Mouse (Mus musculus): Measurements from ENCODE around the gene Bcan. TPM values are rescaled to one million over a fixed set of nuclear protein-coding genes. Genes with fewer than 3 reads are reported as not detected.

Bcan gene
- polyA plus RNA-seq, 1 experiment from 2014 or later = 139 TPM

DNA sequence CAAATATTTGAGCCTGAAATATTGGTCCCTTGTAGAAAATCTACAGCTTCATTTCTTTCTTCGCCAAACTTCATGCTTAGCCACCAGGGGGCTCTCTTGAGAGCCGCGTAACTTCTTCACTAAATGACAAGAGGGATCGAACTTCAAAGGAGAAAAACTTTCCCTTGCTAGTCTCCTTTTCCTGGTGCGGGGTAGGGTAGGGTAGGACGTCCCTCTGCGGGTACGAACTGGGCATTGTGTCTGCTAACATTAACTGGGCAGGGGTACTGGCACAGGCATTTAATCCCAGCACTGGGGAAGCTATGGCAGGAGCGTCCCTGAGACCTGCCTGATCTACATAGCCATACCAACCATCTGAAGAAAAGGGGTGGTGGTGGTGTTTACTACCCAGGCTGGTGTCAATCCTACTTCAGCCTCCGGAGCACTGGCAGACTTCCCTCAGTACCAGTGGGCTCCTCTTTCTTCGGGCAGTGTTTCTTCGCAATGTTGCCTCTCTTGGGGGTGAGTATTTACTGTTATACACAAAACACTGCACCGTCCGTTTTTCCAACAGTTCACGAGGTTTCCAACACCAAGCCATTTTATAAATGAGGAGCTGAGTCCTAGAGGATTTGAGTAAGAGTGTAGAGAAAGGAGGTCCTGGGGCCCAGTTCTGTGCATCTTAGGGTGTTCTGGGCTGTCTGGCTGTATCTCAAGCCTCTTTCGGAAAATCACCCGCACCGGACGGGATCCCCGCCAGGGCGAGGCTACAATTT, 29.7 kb downstream of the Bcan start:
- Histone ChIP-seq H3K9ac (replicated peaks) (peak overlapping the region; percentile 62; the same call in 1 of the 2 replicates), H3K4me3 (replicated peaks) (peak overlapping the region; percentile 58), H3K9me3 (replicated peaks) (no peaks in the 10 kb centered on the region), H3K27me3 (replicated peaks) (peaks cover 9% of the 10 kb centered on the region; the same call in 1 of the 2 replicates), H3K27ac (replicated peaks) (peak overlapping the region; percentile 39), H3K36me3 (no peaks in the 10 kb centered on the region), H3K4me1 (peaks cover 48% of the 10 kb centered on the region), H3K4me2 (peak overlapping the region; percentile 97)
- ATAC-seq (ENCODE audit: low FRiP score) = no peak
- WGBS = 0% methylated on average over 21 of the region's 21 CpGs

DNA sequence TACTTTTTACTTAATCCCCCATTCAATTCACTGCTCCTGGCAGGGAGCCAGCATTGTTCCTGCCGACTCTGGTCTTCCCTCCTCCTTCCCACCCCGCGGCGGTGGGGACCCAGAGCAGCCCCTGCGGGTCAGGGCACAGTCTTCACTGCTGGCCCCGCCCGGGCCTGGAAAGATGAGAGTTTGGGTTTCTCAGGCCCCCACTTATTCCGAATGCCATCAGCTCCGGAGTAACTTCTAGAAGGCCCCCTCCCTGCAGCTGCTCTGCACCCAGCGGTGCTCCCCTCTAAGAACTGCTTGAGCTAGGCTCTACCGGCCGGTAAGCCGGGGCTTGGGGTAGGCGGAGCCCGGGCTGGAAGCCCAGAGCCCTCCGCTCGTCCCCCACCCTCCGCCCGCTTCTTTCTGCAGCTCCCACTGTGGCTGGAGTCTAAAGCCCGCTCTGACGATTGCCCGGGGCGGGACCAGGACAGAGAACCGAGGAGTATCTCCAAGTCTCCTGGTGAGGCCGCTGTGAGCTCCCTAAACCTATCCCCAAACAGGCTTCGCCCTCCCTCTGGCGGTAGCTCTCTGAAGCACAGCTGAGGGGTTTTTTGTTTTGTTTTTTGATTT, 39.3 kb downstream of the Bcan start:
- ATAC-seq (ENCODE audit: low FRiP score) = peak; percentile 95
- Histone ChIP-seq H3K27me3 (replicated peaks) (no peaks in the 10 kb centered on the region), H3K9ac (replicated peaks) (peak overlapping the region; percentile 61), H3K4me2 (peak overlapping the region; percentile 86), H3K4me3 (replicated peaks) (peak overlapping the region; percentile 54), H3K27ac (replicated peaks) (peak overlapping the region; percentile 86), H3K4me1 (peaks cover 13% of the 10 kb centered on the region), H3K36me3 (no peaks in the 10 kb centered on the region), H3K9me3 (replicated peaks) (no peaks in the 10 kb centered on the region)
- 0% methylated on average over 27 of the region's 27 CpGs for WGBS

DNA sequence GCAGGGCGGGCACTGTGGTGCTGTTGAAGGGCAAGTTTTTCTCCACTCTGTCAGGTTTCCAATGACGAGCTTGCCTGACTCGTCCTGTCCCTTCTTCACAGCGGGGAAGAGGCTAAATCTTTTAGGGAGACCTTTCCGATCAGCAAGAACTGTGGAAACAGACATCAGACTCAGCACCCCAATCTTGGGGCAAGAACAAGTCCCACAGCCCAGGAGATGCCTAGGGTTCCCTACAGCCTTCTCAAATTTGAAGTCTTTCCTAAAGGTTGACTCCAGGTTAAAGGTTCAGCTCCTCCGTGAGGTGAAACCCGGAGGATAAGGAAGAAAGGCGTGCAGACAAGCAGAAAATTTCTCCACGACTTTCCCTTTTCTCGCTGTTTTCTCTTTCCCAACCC, 39.8 kb downstream of the Bcan start:
- H3K9ac ChIP-seq (replicated peaks) = peak overlapping the region; percentile 61
- ATAC-seq (ENCODE audit: low FRiP score) = no peak
- peak overlapping the region; percentile 86 for H3K27ac ChIP-seq (replicated peaks)
- peak overlapping the region; percentile 54 for H3K4me3 ChIP-seq (replicated peaks)
- no peaks in the 10 kb centered on the region for H3K36me3 ChIP-seq
- 6% methylated on average over 10 of the region's 10 CpGs for WGBS
- H3K27me3 ChIP-seq (replicated peaks) = no peaks in the 10 kb centered on the region
- H3K9me3 ChIP-seq (replicated peaks) = no peaks in the 10 kb centered on the region
- peak overlapping the region; percentile 86 for H3K4me2 ChIP-seq
- H3K4me1 ChIP-seq = peaks cover 13% of the 10 kb centered on the region

DNA sequence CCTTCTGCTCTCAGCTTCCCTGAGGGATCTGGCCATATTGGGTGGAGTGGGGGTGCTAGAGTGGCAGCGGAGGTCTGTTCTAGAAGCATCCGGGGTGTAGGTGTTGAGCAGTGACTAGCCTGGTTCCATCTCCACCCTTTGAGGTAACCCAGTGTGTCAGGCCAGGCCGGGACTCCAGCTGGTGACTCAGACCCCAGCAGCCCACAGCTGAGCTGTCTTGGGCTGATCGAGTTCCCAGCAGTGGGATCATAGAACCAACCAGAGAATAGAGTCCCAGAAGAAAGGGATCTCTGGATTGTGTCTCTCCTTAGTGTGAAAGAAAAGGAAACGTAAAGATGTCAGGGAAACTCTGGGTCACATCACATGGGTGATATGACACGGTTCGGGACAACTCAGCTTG, 40.7 kb downstream of the Bcan start:
- Histone ChIP-seq H3K9ac (replicated peaks) (no peak overlapping the region), H3K4me1 (peaks cover 13% of the 10 kb centered on the region), H3K4me2 (no peak overlapping the region), H3K36me3 (no peaks in the 10 kb centered on the region), H3K27me3 (replicated peaks) (no peaks in the 10 kb centered on the region), H3K9me3 (replicated peaks) (no peaks in the 10 kb centered on the region), H3K27ac (replicated peaks) (no peak overlapping the region), H3K4me3 (replicated peaks) (no peak overlapping the region)
- ATAC-seq (ENCODE audit: low FRiP score) = no peak
- 44% methylated on average over 7 of the region's 7 CpGs for WGBS

DNA sequence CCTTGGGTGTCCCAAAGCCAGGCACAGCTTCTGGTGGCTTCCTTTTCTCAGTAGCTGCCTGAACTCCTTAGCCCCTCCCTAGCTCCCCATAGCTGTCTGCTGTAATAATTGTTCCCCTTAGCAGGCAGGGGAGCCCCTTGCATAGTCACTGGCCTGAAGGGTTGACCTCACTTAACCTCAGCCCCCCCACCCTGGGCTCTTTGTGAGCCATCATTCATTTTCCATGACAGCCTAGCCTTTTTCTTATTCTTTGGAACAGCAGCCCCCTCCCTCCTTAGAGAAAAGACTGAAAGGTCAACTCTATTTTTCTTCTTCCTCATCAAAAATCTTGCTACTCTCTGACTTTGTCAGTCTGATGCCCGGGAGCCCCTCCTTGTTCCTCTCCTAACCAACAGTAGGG, 41.1 kb downstream of the Bcan start:
- H3K27me3 ChIP-seq (replicated peaks) = no peaks in the 10 kb centered on the region
- no peak overlapping the region for H3K4me3 ChIP-seq (replicated peaks)
- peaks cover 13% of the 10 kb centered on the region for H3K4me1 ChIP-seq
- no peak overlapping the region for H3K9ac ChIP-seq (replicated peaks)
- ATAC-seq (ENCODE audit: low FRiP score) = no peak
- no peak overlapping the region for H3K27ac ChIP-seq (replicated peaks)
- H3K9me3 ChIP-seq (replicated peaks) = no peaks in the 10 kb centered on the region
- WGBS = 20% methylated on average over 1 of the region's 1 CpGs
- H3K36me3 ChIP-seq = no peaks in the 10 kb centered on the region
- H3K4me2 ChIP-seq = no peak overlapping the region

DNA sequence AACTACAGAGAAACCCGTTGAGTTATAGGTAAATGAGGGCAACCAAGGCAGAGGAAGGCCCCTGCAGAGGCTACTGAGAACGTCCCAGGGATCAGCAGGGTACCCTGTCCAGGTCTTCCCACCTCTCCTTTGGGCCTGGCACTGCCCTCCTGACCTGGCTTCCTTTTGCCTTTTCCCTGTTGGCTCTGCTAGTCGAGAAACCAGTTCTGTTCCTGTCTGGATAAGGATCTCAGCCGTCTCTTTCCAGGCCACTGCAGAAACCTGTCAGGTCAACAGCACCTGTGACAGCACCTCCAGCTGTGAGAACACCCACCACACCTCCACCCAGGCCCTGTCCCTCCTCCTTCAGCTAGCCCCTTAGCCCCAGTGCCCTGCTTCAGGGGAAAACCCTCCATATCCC, 41.6 kb downstream of the Bcan start:
- Histone ChIP-seq H3K9me3 (replicated peaks) (no peaks in the 10 kb centered on the region), H3K27ac (replicated peaks) (no peak overlapping the region), H3K4me2 (no peak overlapping the region), H3K27me3 (replicated peaks) (no peaks in the 10 kb centered on the region), H3K4me1 (peaks cover 13% of the 10 kb centered on the region), H3K9ac (replicated peaks) (no peak overlapping the region), H3K4me3 (replicated peaks) (no peak overlapping the region), H3K36me3 (no peaks in the 10 kb centered on the region)
- 13% methylated on average over 4 of the region's 4 CpGs for WGBS
- ATAC-seq (ENCODE audit: low FRiP score) = no peak

DNA sequence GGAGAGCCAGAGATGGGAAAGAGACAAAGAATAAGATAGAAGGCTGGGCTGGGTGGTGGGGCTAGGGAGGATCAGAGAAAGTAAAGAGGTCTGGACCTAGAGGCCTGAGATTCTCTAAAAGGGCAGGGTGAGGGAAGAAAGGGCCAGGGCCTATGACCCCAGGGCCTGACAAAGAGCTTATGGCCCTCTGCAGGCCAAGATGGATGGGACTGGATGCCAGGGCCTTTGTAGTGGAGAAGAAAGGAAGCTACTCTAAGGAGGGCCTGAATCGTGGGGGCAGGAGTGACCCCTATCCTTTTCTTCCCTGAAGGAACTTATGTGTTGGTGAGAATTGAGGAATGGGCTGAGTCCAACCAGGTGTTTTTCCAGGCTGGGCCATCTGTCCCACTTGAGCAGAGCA, 42.0 kb downstream of the Bcan start:
- no peak overlapping the region for H3K9ac ChIP-seq (replicated peaks)
- no peak overlapping the region for H3K4me2 ChIP-seq
- H3K27me3 ChIP-seq (replicated peaks) = no peaks in the 10 kb centered on the region
- no peaks in the 10 kb centered on the region for H3K9me3 ChIP-seq (replicated peaks)
- ATAC-seq (ENCODE audit: low FRiP score) = no peak
- H3K36me3 ChIP-seq = no peaks in the 10 kb centered on the region
- H3K4me3 ChIP-seq (replicated peaks) = no peak overlapping the region
- 0% methylated on average over 1 of the region's 1 CpGs for WGBS
- H3K4me1 ChIP-seq = peaks cover 16% of the 10 kb centered on the region
- H3K27ac ChIP-seq (replicated peaks) = no peak overlapping the region

DNA sequence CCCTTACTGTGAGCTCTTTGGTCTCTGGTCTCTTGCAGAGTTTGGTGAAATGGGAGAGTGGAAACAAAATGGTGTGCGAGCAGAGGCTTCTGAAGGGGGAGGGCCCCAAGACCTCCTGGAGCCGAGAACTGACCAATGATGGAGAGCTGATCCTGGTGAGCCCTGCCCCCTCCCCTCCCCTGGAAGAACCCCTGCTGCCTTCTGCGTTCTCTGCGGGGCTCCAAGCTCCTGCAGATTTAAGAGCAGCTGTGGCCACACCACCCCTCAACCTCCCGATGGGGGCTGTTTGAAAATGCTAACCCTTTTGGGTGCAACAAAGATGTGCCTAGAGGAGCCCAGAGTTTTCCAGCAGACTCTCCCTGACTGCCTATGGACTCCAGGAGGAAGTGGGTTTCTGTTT, 47.6 kb downstream of the Bcan start:
- no peaks in the 10 kb centered on the region for H3K36me3 ChIP-seq
- H3K4me2 ChIP-seq = peak overlapping the region; percentile 45
- peak overlapping the region; percentile 10; the same call in 1 of the 2 replicates for H3K4me3 ChIP-seq (replicated peaks)
- ATAC-seq (ENCODE audit: low FRiP score) = peak; percentile 51; the same call in 1 of the 2 replicates
- WGBS = 5% methylated on average over 5 of the region's 5 CpGs
- H3K4me1 ChIP-seq = peaks cover 49% of the 10 kb centered on the region
- no peak overlapping the region; the same call in 1 of the 2 replicates for H3K9ac ChIP-seq (replicated peaks)
- no peak overlapping the region for H3K27ac ChIP-seq (replicated peaks)
- H3K27me3 ChIP-seq (replicated peaks) = no peaks in the 10 kb centered on the region
- no peaks in the 10 kb centered on the region for H3K9me3 ChIP-seq (replicated peaks)

DNA sequence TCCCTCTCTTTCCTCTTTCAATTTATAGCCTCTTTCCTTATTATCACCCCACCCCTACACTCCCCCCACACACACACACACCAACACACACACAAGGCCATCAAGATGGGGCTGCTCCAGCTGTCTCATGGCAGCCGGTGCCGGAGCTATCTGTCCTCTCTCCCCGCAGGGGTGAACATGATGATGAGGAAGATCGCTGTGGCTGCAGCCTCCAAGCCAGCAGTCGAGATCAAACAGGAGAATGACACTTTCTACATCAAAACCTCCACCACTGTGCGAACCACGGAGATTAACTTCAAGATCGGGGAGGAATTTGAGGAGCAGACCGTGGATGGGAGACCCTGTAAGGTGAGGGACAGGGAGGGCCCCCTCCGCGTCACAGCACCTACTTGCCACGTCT, 48.1 kb downstream of the Bcan start:
- H3K27ac ChIP-seq (replicated peaks) = no peak overlapping the region
- H3K9ac ChIP-seq (replicated peaks) = no peak overlapping the region; the same call in 1 of the 2 replicates
- no peaks in the 10 kb centered on the region for H3K9me3 ChIP-seq (replicated peaks)
- no peaks in the 10 kb centered on the region for H3K36me3 ChIP-seq
- H3K4me1 ChIP-seq = peaks cover 54% of the 10 kb centered on the region
- 18% methylated on average over 12 of the region's 12 CpGs for WGBS
- no peaks in the 10 kb centered on the region for H3K27me3 ChIP-seq (replicated peaks)
- peak overlapping the region; percentile 45 for H3K4me2 ChIP-seq
- ATAC-seq (ENCODE audit: low FRiP score) = no peak
- peak overlapping the region; percentile 10; the same call in 1 of the 2 replicates for H3K4me3 ChIP-seq (replicated peaks)

DNA sequence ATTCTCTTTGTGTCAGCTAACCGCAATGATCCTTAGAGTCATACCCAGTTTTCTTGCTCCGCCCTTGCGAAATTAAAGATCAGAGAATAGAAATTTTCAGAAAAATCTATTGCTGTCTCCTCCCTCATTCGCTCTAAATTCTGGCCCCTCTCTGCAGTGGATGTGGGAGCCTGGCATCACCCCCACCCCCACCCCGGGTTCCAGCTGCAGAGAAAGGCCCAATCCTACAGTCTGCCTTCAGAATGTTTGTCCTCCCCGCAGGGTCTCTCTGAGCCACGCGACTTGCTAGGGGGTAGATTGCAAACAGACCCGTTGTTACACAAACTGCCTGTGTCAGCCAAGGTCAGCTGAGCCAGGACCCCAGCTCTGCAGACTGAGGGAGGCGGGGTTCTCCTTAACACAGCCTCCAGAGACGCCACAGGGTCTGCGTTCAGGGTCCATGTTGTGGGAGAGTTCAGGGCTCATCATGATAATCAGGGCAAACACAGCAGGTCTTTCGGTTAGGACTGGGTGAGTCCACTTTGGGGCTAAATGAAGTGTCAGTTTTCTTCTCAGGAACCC, 50.0 kb downstream of the Bcan start:
- WGBS = 13% methylated on average over 13 of the region's 13 CpGs
- no peaks in the 10 kb centered on the region for H3K36me3 ChIP-seq
- H3K9me3 ChIP-seq (replicated peaks) = no peaks in the 10 kb centered on the region
- H3K9ac ChIP-seq (replicated peaks) = no peak overlapping the region
- peak overlapping the region; percentile 82 for H3K4me2 ChIP-seq
- no peaks in the 10 kb centered on the region for H3K27me3 ChIP-seq (replicated peaks)
- no peak for ATAC-seq (ENCODE audit: low FRiP score)
- H3K4me1 ChIP-seq = peaks cover 73% of the 10 kb centered on the region
- peak overlapping the region; percentile 10; the same call in 1 of the 2 replicates for H3K4me3 ChIP-seq (replicated peaks)
- no peak overlapping the region for H3K27ac ChIP-seq (replicated peaks)

DNA sequence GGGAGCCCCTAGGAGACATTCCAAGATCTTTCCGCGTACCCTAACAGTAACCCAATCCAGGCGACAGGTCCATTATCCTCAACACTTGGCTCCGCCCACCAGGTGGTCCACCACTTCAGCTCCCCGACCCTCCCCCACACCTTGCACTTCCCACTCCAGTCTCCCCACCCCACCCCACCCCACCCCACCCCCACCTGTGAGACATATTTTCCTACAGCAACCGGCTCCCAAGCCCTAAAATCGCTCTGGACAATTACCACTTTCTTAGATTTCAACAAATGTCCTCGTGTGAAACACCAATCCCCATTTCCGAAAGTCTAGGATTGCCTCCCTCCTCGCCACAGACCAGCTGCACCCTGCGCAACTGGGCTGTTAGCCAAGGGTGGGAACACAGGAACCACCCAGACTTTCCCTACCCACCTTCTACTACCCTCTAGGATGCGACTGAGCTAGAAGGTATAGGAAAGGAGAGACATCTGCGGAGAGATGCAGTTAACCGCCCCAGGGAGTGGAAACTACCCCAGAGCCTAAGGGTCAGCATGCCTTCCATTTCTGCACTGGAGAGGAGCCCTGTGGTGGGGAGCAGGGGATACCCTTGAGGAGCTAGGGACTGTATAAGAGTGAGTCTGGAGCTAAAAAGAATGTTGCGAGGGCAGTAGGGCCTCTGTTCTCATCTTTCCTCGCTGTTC, 50.6 kb downstream of the Bcan start:
- 13% methylated on average over 16 of the region's 16 CpGs for WGBS
- H3K9ac ChIP-seq (replicated peaks) = no peak overlapping the region
- no peak overlapping the region for H3K27ac ChIP-seq (replicated peaks)

More for the DNA sequence above, 50.6 kb downstream of the Bcan start:
- H3K4me1 ChIP-seq = peaks cover 79% of the 10 kb centered on the region
- H3K4me3 ChIP-seq (replicated peaks) = peak overlapping the region; percentile 35; the same call in 1 of the 2 replicates
- H3K36me3 ChIP-seq = no peaks in the 10 kb centered on the region
- no peak for ATAC-seq (ENCODE audit: low FRiP score)
- H3K4me2 ChIP-seq = peak overlapping the region; percentile 82
- H3K9me3 ChIP-seq (replicated peaks) = no peaks in the 10 kb centered on the region
- no peaks in the 10 kb centered on the region for H3K27me3 ChIP-seq (replicated peaks)

All from neural tube, embryonic 15.5 days (tissue).